Mouse (Mus musculus) layer of hippocampus, postnatal 36 days (tissue): ENCODE data around the gene Hes2. TPM values are rescaled to one million over a fixed set of nuclear protein-coding genes. Genes with fewer than 3 reads are reported as not detected.
A peak's percentile ranks its signal among the peaks of the same experiment; 100 is the strongest.

Experiments used
- DNase-seq, 2 experiments: peaks; one replicate each; pipeline ENCODE4 v3.0.0; 2022
- total RNA-seq, 2 experiments: library from RNA; stranded (reverse); gene quantifications; 2 replicates each; pipeline ENCODE4 v1.2.3; 2021

Hes2 gene
- total RNA-seq, 2 experiments from 2014 or later, result not detected

DNA sequence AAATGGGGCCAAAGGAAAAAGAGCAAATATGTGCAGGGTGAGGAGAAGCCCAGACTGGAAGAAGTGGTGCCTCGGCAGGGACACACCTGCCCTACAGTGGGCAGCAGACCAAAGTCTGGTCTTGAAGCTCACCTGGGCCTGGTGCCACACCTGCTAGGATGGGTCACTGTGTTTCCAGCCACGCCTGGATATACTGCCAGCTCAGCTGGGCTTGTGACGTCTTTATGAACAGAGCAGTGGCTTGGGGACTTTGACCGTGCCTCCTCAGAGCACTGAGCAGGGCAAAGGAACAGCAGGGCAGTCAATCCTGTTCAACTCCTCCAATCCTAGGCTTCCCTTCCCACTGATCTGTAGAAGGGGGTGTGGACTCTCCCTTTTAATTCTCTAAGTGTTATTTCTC lies 2.1 kb downstream of the Hes2 start:
- no peak for DNase-seq

DNA sequence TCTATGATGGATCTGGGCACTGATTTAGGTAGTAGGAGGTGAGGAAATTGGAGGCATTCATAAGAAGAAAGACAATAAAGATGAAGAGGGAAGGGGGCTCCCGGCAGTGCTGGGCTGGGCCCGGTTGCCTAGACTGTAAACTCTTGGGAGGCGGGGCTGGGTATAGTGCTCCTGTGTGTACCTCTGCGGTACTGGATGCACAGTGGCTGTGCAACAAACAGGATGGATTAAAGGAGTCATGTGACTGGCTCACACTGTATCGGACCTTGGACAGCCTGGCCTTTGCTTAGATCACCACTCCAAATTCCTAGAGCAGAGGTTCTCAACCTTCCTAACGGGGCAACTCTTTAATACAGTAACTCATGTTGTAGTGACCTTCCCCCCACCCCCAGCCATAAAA lies 2.9 kb downstream of the Hes2 start:
- no peak for DNase-seq

DNA sequence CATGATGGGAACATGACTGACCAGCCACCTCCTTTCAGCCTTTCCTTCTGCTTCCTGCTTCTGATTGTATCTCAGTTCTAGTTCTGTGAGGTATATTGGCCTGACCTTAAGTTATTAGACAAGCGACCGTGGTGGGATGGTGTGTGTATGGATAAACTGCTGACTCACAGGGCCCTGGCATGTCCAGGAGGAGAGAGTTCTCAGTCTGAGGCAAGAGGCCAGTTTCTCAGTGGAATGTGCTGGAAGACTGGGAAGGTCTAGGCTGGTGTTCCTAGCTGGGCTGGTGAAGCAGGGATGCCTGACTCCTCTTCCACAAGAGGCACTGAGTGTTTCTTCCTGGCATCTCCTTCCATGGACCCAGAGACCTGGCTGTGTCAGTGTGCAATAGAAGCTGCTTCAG lies 4.1 kb downstream of the Hes2 start:
- no peak for DNase-seq

GRCm38 (mm10) chr4:152165036-152165931 lies 6.6 kb downstream of the Hes2 start:
- DNase-seq, result peak in 1 of 2 experiments; percentile 61

DNA sequence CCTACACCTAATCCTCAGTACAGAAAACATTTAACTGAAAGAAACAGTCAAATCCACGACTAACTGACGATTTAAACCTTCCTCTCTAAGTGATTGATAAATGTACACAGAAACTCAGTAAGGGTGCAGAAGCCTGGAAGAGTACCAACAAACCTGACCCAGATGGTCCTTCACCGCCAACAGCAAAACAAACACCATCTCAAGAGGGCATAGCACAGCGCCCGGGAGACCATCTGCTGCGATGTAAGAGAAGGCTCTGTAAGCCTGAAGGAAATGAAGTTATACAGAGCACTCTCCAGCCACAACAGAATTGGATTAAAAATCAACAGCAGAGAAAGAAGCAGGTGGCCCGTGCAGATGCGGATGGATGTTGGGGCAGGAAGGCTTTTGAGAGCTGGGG lies 9.4 kb downstream of the Hes2 start:
- no peak for DNase-seq

- DNase-seq, result no peak
Observed at GRCm38 (mm10) chr4:152169103-152169502, 10.4 kb downstream of the Hes2 start.

GRCm38 (mm10) chr4:152170286-152170685 lies 11.6 kb downstream of the Hes2 start:
- DNase-seq, result no peak

DNA sequence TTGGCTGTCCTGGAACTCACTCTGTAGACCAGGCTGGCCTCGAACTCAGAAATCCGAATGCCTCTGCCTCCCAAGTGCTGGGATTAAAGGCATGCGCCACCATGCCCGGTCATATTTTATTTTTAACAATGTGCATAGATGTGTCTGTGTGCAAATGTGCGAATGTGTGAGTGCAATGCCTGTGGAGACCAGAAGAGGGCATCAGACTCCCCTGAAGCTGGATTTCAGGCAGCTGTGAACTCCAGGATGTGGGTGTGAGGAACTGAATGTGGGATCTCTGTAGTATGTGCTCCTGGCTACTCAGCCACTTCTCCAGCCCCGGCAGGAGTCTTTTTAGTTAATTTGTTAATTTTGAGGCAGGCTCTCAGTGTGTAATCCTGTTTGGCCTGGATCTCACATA lies 12.9 kb downstream of the Hes2 start:
- no peak for DNase-seq

DNA sequence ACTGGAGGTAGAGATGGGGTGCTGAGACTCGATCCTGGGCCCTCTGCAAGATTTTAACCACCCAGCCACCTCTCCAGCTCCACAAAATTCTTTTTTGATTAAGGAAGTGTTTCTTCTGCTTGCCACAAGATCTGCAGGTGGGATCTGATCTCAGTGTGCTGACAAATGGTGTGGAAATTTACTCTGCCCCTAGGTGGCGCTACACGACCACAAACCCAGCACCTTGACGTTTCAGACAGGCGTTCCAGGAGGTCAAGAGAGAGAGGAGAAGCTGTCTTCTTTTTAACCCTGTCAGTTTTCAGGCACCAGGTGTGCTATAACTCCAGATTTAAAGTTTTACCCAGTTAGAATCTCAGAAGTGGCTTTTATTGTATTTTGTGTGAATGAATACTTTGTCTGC lies 14.4 kb downstream of the Hes2 start:
- DNase-seq, result peak; percentile 79 to 81

DNA sequence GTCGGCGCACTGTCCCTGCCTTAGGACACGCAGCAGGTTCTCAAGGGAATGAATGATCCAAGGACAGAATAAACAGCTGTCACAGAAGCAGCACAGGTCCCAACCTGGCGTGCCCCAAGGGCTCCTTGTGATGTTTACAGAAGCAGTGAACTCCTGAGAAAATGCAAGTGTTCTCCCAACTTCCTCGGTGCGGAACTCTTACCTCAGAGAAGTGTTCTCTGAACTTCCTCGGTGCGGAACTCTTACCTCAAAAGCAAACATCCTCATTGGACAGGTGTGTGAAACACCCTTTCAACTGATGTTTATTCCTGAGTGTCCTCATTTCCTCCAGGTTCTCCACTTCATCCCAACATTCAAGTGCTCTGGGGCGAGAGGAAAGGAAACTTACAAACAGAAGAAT lies 15.3 kb downstream of the Hes2 start:
- no peak for DNase-seq

DNA sequence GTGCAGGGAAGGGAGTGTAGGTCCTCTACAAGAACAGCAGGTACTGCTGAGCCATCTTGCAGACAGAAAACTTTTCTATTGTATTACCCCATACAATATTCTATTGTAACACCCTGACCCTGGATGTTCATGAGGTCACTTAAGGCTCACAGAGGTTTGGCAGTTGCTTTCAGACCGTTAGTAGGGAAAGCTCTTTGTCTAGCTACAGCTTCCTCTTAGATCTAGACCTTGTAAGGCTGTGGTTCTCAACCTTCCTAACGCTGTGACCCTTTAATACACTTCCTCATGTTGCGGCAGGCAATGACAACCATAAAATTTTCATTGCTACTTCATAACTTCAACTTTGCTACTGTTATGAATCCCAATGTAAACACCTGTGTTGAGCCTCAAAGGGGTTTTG lies 18.0 kb downstream of the Hes2 start:
- DNase-seq, result no peak

DNA sequence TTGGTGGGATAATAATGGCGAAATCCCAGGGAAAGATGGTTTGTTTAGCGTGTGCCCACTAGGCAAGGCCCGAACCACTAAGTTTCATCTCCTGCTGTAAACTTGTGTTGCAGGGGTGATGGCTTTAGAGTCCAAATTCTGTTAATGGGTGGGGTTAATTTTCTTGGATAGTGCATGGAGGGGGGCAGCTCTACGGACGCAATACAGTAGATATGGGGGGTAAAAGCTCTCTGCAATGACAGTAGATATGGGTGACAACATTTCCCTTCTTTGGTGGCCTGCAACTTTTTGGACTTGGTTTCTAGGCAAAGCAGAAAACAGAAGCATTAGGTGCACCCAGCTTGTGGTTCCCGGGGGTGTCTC lies 18.5 kb downstream of the Hes2 start:
- DNase-seq, result no peak

DNA sequence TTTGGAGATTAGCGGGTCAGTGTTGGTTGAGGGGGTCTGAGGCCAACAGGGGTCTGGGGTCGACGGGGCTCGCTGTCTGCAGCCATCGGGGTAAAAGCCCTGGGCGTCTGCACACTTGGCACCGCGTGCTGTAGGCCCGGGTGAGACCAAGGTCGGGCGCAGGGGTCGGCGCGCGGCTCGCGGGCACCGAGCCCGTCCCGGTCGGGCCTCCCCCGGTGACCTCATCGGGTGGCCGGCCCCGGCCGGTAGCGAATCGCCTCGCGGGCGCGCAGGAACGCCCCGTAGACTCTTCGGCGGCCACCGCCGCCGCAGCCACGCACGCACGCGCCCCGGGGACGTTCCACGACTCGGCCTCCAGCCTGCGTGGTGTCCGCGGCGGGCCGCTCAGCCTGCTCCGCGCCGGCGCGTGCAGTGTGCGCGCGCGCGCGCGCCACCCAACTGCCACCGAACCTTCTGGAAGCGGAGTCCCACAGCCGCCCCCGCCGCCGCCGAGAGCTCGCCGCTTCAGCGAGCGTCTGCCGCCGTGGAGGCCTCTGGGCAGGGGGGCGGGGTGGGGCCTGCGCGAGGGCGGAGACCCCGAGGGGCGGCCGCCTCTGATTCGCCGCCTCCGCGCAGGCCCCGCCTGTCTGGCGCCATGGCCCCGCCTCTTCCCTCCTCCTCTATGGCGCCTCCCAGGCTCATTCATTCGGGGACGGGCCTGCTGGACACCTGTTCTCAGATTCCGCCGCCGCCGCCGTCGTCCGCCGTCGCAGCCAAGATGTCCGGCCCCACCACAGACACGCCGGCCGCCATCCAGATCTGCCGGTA lies 19.1 kb downstream of the Hes2 start, which contains the start of gene Acot7:
Acot7 (plus strand) TSS at position 598 of the 807 bp plus-strand sequence.
- DNase-seq, result peak; percentile 90 to 91

GRCm38 (mm10) chr4:152178344-152178864 lies 19.7 kb downstream of the Hes2 start:
- peak in 1 of 2 experiments; percentile 52 for DNase-seq

- DNase-seq, result no peak
Observed at GRCm38 (mm10) chr4:152178916-152179705, 20.4 kb downstream of the Hes2 start.

DNA sequence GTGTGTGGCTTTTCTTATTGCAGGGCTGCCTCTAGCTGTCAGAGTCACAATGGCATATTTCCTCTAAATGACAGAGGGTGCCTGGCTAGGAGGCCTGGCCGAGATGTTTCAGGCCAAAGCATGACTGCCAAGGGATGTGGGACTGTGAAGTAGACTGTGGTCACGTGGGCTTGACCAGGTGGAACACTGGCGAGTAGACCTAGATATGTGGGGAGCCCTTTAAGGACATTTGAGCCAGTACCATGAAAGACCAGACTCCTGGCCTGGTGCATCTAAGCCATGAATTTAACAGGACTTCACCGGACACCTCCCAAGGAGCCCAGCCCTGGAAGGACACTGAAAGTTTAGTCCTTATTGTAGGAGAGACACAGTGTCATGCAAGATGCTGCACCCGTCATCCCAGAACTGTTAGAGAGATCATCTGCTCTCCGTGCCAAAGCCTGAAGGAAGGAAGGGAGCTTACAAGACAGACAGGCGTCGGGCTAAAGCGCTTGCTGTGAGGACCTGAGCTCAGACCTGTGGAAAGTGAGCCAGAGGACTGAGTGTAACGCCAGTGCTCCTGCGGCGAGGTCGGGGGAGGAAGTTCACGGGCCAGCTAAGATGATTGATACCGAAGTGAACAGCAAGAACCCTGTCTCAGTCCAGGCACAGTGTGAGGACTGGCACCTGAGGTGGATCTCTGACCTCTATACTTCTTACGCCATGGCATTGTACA lies 21.4 kb downstream of the Hes2 start:
- no peak for DNase-seq

DNA sequence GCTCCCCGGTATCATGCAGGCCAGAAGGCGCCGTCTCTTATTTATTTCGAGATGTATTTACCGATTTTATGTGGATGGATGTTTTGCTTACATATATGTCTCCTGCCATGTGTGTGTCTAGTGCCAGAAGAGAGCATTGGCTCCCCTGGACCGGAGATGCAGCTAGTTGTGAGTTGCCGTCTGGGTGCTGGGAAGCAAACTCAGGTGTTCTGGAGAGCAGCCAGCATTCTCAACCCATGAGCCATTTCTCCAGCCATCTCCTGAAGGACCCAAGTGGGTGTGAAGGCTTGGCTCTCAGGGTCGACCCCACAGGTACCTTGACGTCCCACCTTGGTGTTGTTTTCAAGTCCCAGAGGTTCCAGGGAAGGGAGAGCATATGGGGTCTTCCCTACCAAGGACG lies 23.5 kb downstream of the Hes2 start:
- DNase-seq, result no peak

DNA sequence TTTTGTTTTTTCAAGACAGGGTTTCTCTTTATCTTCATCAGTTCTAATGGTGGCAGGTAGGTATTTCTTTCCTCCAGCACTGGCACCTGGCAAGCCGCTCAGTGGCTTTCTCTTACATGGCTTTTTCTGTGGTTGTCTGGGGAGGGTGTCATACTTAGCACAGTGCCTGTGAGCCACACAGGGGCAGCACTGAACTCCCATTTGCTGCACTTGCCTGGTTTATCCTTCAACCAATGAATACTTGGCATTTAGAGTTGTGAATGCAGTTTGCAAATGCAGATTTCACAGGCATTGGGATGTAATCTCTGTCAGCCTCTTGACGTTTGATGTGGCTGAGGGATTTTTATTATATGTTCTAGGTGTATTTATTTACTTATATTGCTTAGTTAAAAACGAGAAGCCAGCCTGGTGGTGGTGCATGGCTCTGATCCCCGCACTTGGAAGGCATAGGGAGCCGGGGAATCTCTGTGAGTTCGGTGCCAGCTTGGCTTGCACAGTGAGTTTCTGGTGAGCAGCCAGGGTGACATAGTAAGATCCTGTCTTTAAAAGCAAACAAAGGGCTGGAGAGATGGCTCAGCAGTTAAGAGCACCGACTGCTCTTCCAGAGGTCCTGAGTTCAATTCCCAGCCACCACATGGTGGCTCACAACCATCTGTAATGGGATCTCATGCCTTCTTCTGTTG lies 25.8 kb downstream of the Hes2 start:
- no peak for DNase-seq

DNA sequence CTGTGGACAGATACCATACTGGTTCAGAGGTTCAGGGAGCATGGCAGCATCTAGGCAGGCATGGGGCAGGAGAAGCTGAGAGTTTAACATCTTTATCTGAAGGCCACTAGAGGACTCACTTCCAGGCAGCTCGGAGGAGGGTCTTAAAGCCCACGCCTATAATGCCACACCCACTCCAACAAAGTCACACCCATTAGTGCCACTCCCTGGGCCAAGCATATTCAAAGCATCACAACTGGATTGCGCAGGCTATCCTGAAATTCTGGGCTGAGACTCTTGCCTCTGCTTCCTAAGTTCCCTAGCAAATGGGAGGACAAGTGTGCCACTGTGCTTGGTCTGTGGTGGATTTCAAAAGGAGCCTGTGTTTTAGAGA lies 26.5 kb downstream of the Hes2 start:
- no peak for DNase-seq

- DNase-seq, result no peak
Observed at GRCm38 (mm10) chr4:152185510-152186204, 27.0 kb downstream of the Hes2 start.
